Mouse (Mus musculus) heart, postnatal 10 days (tissue): ENCODE measurements at regions not wholly inside any gene's neighbourhood (a gene's known extent, or its start where the extent isn't known, plus 50 kb on each side); places are given as distances from the start of the nearest gene placed in this dataset.
"Not testable (repeated sequence)": the region's sequence is repeated elsewhere in the genome, so short reads cannot be mapped to it uniquely, and the experiment has no call there.

ENCODE experiments used
- DNase-seq, 2 experiments: peaks; one replicate each; pipeline ENCODE4 v3.0.0; 2021
- intact Hi-C: fragments of 180-260 bp; cut with DNase I; formaldehyde crosslinking; loops from one replicate; pipeline ENCODE4 v1.15.1; 2025

DNA sequence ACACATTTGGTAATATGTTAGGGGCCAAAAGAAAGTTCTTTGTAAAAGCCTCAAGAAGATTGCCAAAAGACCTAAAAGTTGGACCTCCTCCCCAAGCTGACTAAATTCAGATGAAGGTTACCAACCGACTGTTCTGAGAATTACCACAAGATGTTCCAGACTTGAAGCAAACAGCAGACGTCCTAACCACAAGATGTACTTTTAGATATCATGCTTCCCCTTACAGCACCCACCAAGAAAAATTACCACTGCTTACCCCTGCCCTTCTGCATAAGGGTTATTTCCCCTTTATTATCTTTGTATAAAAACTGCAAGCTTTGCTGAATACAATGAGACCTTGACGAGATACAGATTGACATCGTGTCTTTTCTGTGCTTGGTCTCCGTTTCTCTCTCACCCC lies 121.6 kb upstream of the Cst10 start:
- no peak for DNase-seq
- intact Hi-C loops: no loop called here

- intact Hi-C loops: no loop called here
- no peak for DNase-seq
These were observed 120.7 kb upstream of the Cst10 start for GRCm38 (mm10) chr2:149284199-149284598.

DNA sequence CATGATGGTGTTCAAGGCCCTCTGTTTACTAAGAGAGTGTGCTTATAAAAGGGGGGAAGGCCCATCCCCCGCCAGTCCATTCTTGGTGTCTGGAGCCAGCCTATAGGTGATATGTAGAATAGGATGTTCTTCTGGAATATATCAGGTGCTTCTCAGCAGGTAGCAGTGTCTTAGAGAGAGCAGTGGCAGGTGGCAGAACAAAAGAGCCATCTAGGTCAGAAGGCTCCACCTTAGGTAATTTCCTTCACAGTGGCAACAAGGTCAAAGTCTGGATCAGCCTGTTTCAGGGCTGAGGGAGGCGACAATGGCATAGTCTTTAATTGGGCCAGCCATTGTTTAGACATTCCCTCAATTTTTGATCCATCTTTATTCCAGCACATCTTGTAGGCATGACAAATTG lies 107.9 kb upstream of the Cst10 start:
- DNase-seq, intact Hi-C loops: not testable (repeated sequence)

- DNase-seq: no peak
- intact Hi-C loops: no loop called here
These were observed 99.3 kb upstream of the Cst10 start for GRCm38 (mm10) chr2:149305553-149305952.

DNA sequence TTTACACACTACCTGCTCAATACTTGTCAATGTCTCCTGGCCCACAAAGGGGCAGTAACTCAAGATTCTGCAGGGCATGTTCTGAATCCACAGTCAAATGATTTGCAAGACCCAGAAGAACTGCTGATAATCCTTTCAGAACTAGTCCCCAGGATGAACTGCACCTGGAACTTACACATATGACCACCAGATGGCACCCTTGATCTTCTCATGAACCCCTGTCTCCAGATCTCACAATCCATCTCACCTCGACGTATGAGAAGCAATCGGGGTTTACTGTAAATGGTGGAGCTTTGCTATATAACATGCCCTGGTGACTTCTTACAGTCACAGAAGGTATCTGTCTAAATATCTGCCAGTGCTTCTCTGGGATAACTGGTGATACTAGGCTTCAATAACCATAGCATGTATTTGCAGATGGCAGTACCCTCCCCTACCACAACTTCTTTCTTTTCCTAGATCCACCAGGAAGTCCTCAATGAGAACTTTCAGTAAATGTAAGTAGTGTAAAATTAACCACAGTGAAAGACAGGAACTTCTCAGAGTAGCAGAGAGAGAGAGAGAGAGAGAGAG lies 54.5 kb upstream of the Cst10 start:
- peak in 1 of 2 experiments; percentile 16 for DNase-seq
- intact Hi-C loops: loop anchor here (1.0 kb wide), 1 partner anchor 749 kb away; no protein-coding TSS in a partner anchor
